Mouse (Mus musculus) midbrain, embryonic 13.5 days (tissue): Measurements from ENCODE around the gene Layn. TPM values are rescaled to one million over a fixed set of nuclear protein-coding genes. Genes with fewer than 3 reads are reported as not detected.

Experiments
- ATAC-seq: fragments of 200-750 bp; cut with Nextera tagmentation; 2 replicates; pipeline ENCODE4 v1.8.0; 2017; ENCODE audit warnings: mild to moderate bottlenecking, moderate TSS enrichment, moderate library complexity
- H3K27ac ChIP-seq: fragments of 300-500 bp; sonication (generic); 2 replicates; pipeline ENCODE4 v1.5.1; 2015; ENCODE audit warnings: inconsistent platforms, mild to moderate bottlenecking, moderate library complexity
- H3K27me3 ChIP-seq: fragments of 300-500 bp; sonication (generic); 2 replicates; pipeline ENCODE4 v1.6.1; 2015; ENCODE audit warnings: mild to moderate bottlenecking, inconsistent platforms
- H3K36me3 ChIP-seq: fragments of 300-500 bp; sonication (generic); 2 replicates; pipeline ENCODE4 v1.6.1; 2015; ENCODE audit warnings: mild to moderate bottlenecking, inconsistent platforms
- H3K4me1 ChIP-seq: fragments of 300-500 bp; sonication (generic); replicated peaks from 2 replicates; pipeline ENCODE4 v1.6.1; 2015; ENCODE audit warnings: inconsistent platforms
- H3K4me2 ChIP-seq: fragments of 300-500 bp; sonication (generic); replicated peaks from 2 replicates; pipeline ENCODE4 v1.6.1; 2015; ENCODE audit warnings: moderate library complexity, mild to moderate bottlenecking, inconsistent platforms
- H3K4me3 ChIP-seq: fragments of 300-500 bp; sonication (generic); replicated peaks from 2 replicates; pipeline ENCODE4 v1.5.1; 2015; ENCODE audit warnings: mild to moderate bottlenecking, inconsistent platforms
- H3K9ac ChIP-seq: fragments of 300-500 bp; sonication (generic); replicated peaks from 2 replicates; pipeline ENCODE4 v1.6.1; 2015; ENCODE audit warnings: mild to moderate bottlenecking, inconsistent platforms
- H3K9me3 ChIP-seq: fragments of 300-500 bp; sonication (generic); 2 replicates; pipeline ENCODE4 v1.6.1; 2016; ENCODE audit warnings: mild to moderate bottlenecking, inconsistent platforms
- WGBS: fragments of 180-500 bp; shearing (Covaris S2); methylation state at CpG from one replicate; pipeline ENCODE4 v1.1.7; 2015; 5-methylcytosine and 5-hydroxymethylcytosine counted together
- polyA plus RNA-seq: library from polyadenylated mRNA; unstranded; fragments of >200 nt; fragmentation: Nextera tagmentation; extraction: Ambion mirVana; gene quantifications from 2 replicates; pipeline ENCODE4 v1.2.1, GENCODE M21; 2015

Gene Layn
- polyA plus RNA-seq, 1 experiment from 2014 or later, result 1.0 TPM

DNA sequence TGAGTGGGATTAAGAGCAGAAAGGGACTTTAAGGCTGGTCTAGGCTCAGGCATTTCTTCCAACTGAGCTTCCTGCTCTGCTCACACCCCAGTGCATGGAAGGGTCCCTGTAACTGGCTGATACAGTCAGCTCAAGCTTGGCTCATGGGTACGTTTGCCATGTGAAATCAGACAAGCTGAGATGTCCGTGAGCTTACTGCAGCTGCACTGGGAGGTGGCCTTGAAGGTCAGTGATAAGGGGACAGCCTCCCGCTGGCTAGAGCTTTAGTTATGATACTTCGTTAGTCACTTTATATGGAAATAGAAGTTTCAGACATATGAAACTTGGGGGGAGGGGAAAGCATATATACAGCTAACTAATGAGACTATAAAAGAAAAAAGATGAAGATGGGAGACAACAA lies 6.1 kb downstream of the Layn start:
- Histone ChIP-seq H3K27me3 (0 out of 2 replicates have a peak, but pooled peaks cover 3% of the 10 kb centered on the region), H3K4me1 (peaks cover 3% of the 10 kb centered on the region; the same call in 1 of the 2 replicates), H3K4me2 (no peak overlapping the region), H3K9me3 (no peaks in the 10 kb centered on the region), H3K9ac (no peak overlapping the region), H3K4me3 (no peak overlapping the region), H3K36me3 (no peaks in the 10 kb centered on the region), H3K27ac (no peak overlapping the region)
- WGBS, result 88% methylated on average over 4 of the region's 4 CpGs
- no peak for ATAC-seq

GRCm38 (mm10) chr9:51068202-51068601 lies 8.7 kb downstream of the Layn start:
- Histone ChIP-seq H3K27ac (no peak overlapping the region), H3K27me3 (no peaks in the 10 kb centered on the region), H3K36me3 (no peaks in the 10 kb centered on the region), H3K9me3 (no peaks in the 10 kb centered on the region), H3K4me3 (no peak overlapping the region), H3K9ac (no peak overlapping the region), H3K4me2 (no peak overlapping the region), H3K4me1 (no peaks in the 10 kb centered on the region)
- WGBS, result 66% methylated on average over 3 of the region's 3 CpGs
- ATAC-seq, result no peak

GRCm38 (mm10) chr9:51060601-51061000 lies 16.3 kb downstream of the Layn start, which contains the start of gene Btg4:
Gene Btg4 (plus strand): TSS chr9:51060901.
- Histone ChIP-seq H3K36me3 (no peaks in the 10 kb centered on the region), H3K27ac (no peak within 1 kb of the TSS), H3K4me1 (no peaks in the 10 kb centered on the region), H3K4me2 (no peak within 1 kb of the TSS), H3K27me3 (no peaks in the 10 kb centered on the region), H3K4me3 (no peak within 1 kb of the TSS), H3K9me3 (no peaks in the 10 kb centered on the region), H3K9ac (no peak within 1 kb of the TSS)
- ATAC-seq, result no peak
- WGBS, result 89% methylated on average over 2 of the region's 2 CpGs

DNA sequence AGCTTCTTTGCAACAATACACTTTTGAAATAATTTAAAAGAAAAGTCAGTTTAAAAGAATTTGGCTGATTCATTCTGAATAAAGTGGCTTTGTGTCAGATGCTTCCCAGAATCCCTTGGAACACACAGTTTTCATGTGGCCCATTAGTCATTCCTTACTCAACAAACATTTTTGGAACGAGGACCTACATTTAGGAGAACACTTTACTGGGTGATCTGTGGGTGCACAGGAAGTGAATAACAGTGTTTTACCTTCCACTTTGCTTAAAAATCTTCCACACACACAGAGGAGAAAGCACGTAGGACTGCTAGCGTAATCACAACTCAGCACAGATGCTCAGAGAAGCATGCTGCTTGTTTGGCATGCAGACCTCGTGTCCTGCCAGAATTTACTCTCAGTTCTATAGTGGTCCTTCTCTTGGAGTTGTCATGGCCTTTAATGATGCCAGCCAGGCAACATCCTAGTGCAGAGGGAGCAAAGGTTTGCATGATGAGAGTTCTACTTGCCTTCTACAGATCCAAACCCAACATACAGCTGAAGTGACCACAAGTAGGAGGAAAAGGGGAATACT lies 17.9 kb downstream of the Layn start:
- 83% methylated on average over 4 of the region's 4 CpGs for WGBS

GRCm38 (mm10) chr9:51056360-51057324 lies 20.3 kb downstream of the Layn start:
- H3K4me2 ChIP-seq, result no peak overlapping the region
- no peak for ATAC-seq
- H3K36me3 ChIP-seq, result no peaks in the 10 kb centered on the region
- H3K27ac ChIP-seq, result no peak overlapping the region
- no peak overlapping the region for H3K9ac ChIP-seq
- no peaks in the 10 kb centered on the region for H3K27me3 ChIP-seq
- H3K4me3 ChIP-seq, result no peak overlapping the region
- 86% methylated on average over 3 of the region's 3 CpGs for WGBS
- H3K9me3 ChIP-seq, result no peaks in the 10 kb centered on the region
- H3K4me1 ChIP-seq, result no peaks in the 10 kb centered on the region

More for the DNA sequence above, 17.9 kb downstream of the Layn start:
- H3K9me3 ChIP-seq, result no peaks in the 10 kb centered on the region
- H3K9ac ChIP-seq, result no peak overlapping the region
- no peak overlapping the region for H3K4me2 ChIP-seq
- no peak overlapping the region for H3K27ac ChIP-seq
- no peaks in the 10 kb centered on the region for H3K4me1 ChIP-seq
- ATAC-seq, result no peak
- no peaks in the 10 kb centered on the region for H3K27me3 ChIP-seq
- no peaks in the 10 kb centered on the region for H3K36me3 ChIP-seq
- no peak overlapping the region for H3K4me3 ChIP-seq

DNA sequence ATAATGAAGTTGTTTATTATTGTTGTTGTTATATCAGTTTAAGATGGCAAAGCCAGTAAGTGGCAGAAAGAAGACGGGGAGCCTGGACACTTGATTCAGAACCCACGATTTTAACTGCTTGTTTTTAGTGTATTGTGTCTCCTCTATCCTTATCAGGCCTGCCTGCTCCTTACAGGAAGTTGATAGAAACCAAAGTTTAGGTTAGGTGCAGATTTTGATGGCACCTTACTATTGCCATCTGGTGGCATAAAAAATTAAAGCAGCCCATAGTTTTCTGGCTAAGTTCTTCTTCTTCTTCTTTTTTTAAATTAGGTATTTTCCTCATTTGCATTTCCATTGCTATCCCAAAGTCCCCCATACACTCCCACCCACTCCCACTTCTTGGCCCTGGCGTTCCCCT lies 24.7 kb downstream of the Layn start:
- H3K36me3 ChIP-seq, result no peaks in the 10 kb centered on the region
- no peaks in the 10 kb centered on the region for H3K4me1 ChIP-seq
- H3K4me3 ChIP-seq, result no peak overlapping the region
- H3K27ac ChIP-seq, result no peak overlapping the region
- ATAC-seq, result no peak
- no peak overlapping the region for H3K9ac ChIP-seq
- no peaks in the 10 kb centered on the region for H3K27me3 ChIP-seq
- no peaks in the 10 kb centered on the region for H3K9me3 ChIP-seq
- 76% methylated on average over 3 of the region's 3 CpGs for WGBS
- no peak overlapping the region for H3K4me2 ChIP-seq

- Histone ChIP-seq H3K36me3 (no peaks in the 10 kb centered on the region), H3K4me3 (no peak overlapping the region), H3K4me2 (no peak overlapping the region), H3K27ac (no peak overlapping the region), H3K9me3 (no peaks in the 10 kb centered on the region), H3K27me3 (no peaks in the 10 kb centered on the region), H3K4me1 (no peaks in the 10 kb centered on the region), H3K9ac (no peak overlapping the region)
- 85% methylated on average over 6 of the region's 6 CpGs for WGBS
- no peak for ATAC-seq
These were observed 34.8 kb downstream of the Layn start for GRCm38 (mm10) chr9:51042136-51042535.

DNA sequence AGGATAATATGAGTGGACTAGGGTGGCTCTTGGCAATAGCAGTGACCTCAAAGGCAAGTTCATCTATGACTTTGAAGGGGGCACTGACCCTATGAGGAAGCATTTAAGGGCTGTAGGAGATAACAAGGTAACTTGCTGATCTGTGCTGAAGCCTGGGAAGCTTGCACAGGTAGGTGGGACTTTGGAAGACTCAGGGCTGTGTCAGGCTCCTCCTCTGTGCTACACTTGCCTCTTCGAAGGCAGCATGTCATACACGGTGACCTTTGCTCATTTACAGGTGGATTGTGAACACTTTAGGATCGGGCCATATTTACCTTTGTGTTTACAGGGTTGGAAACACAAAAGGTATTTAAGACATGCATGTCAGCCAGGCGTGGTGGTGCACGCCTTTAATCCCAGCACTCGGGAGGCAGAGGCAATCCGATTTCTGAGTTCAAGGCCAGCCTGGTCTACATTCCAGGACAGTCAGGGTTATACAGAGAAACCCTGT lies 35.4 kb downstream of the Layn start:
- Histone ChIP-seq H3K27ac (no peak overlapping the region), H3K27me3 (no peaks in the 10 kb centered on the region), H3K4me3 (no peak overlapping the region), H3K9me3 (no peaks in the 10 kb centered on the region), H3K36me3 (no peaks in the 10 kb centered on the region), H3K9ac (no peak overlapping the region), H3K4me1 (no peaks in the 10 kb centered on the region), H3K4me2 (no peak overlapping the region)
- no peak for ATAC-seq
- WGBS, result 94% methylated on average over 7 of the region's 7 CpGs

- WGBS, result 75% methylated on average over 3 of the region's 3 CpGs
- H3K27ac ChIP-seq, result no peak overlapping the region
- H3K4me1 ChIP-seq, result no peaks in the 10 kb centered on the region
- no peak overlapping the region for H3K4me2 ChIP-seq
- ATAC-seq, result no peak
- H3K36me3 ChIP-seq, result no peaks in the 10 kb centered on the region
- no peaks in the 10 kb centered on the region for H3K27me3 ChIP-seq
- no peak overlapping the region for H3K4me3 ChIP-seq
- H3K9me3 ChIP-seq, result no peaks in the 10 kb centered on the region
- no peak overlapping the region for H3K9ac ChIP-seq
These were observed 43.9 kb downstream of the Layn start for GRCm38 (mm10) chr9:51032785-51033529.

DNA sequence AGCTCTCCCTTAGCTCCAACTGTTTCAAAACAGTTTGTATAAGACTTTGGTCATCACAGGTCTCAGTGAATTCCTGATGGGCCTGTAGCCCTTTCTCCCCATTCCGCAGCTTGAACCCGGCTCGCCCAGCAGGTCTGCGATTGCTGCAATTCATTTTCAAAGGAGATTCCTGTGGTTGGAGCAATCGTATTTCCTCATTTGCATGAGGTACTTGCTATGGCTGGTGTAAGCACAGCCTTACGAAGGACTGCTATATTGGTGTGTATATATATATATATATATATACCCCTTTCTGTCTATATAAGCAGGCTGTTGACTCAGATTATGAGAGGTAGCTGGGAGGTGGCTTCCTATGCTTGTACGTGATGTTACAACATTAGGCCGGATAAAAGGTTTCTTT lies 44.6 kb downstream of the Layn start:
- Histone ChIP-seq H3K36me3 (no peaks in the 10 kb centered on the region), H3K27me3 (no peaks in the 10 kb centered on the region), H3K9ac (no peak overlapping the region), H3K27ac (no peak overlapping the region), H3K4me3 (no peak overlapping the region), H3K9me3 (no peaks in the 10 kb centered on the region), H3K4me2 (no peak overlapping the region), H3K4me1 (no peaks in the 10 kb centered on the region)
- ATAC-seq, result no peak
- 72% methylated on average over 8 of the region's 8 CpGs for WGBS

DNA sequence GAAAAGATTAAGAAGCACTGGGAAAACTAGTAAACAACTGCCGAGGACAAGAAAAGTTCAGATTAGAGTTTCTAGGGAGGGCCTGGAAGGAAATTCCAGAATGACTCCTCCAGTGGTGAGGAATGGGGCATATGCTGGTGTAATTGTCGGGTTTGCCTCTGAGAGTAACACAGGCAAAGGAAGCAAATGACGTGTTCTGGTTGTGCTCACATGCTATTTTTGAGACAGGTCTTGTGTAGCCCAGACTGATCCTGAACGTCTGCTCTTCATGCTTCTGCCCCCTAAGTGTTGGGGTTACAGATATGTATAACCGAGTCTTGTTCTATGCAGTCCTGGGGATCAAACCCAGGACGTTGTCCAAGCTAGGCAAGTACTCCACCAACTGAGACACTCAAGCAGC lies 45.3 kb downstream of the Layn start:
- Histone ChIP-seq H3K27ac (no peak overlapping the region), H3K9ac (no peak overlapping the region), H3K4me3 (no peak overlapping the region), H3K36me3 (no peaks in the 10 kb centered on the region), H3K4me2 (no peak overlapping the region), H3K9me3 (no peaks in the 10 kb centered on the region), H3K27me3 (no peaks in the 10 kb centered on the region), H3K4me1 (no peaks in the 10 kb centered on the region)
- no peak for ATAC-seq
- WGBS, result 83% methylated on average over 6 of the region's 6 CpGs

GRCm38 (mm10) chr9:51030147-51030546 lies 46.7 kb downstream of the Layn start:
- H3K27me3 ChIP-seq, result no peaks in the 10 kb centered on the region
- no peak overlapping the region for H3K4me2 ChIP-seq
- no peak overlapping the region for H3K9ac ChIP-seq
- no peak overlapping the region for H3K27ac ChIP-seq
- no peaks in the 10 kb centered on the region for H3K36me3 ChIP-seq
- WGBS, result 73% methylated on average over 1 of the region's 1 CpGs
- H3K4me3 ChIP-seq, result no peak overlapping the region
- H3K4me1 ChIP-seq, result no peaks in the 10 kb centered on the region
- ATAC-seq, result no peak
- H3K9me3 ChIP-seq, result no peaks in the 10 kb centered on the region
